Comparison of ENCODE assay signal across 15 mouse cellular contexts in genomic region chr2:150999021-150999420, GRCm38 (mm10). TPM values are rescaled to one million over a fixed set of nuclear protein-coding genes. Genes with fewer than 3 reads are reported as not detected.
DNase-seq lines count a peak whose midpoint lies in the region; ATAC-seq lines count a peak whose summit lies in the region.
"Had no signal": no experiment of that assay in that cellular context is flagged by ENCODE, and none has a peak within 500 bp of the region (broad histone marks: within the 10 kb centered on the region; RNA-seq: fewer than 3 reads in every experiment).

No protein-coding gene starts in this region.

- WGBS in heart, embryonic 10.5 days, result 53% methylated on average over 3 of the region's 3 CpGs
- 36% methylated on average over 3 of the region's 3 CpGs for WGBS in limb, embryonic 13.5 days

- no peak for DNase-seq in heart, embryonic 10.5 days (ENCODE audit: low spot score)
- DNase-seq in heart, postnatal 10 days, result no peak
- DNase-seq in testis, postnatal 10 days (ENCODE audit: low spot score), result peak; percentile 42
- DNase-seq in testis, postnatal 14 days (ENCODE audit: low spot score), result no peak
- no peak for DNase-seq in cerebellum, postnatal 4 days (ENCODE audit: low spot score in 2 of 2)
- no peak for DNase-seq in cerebellum, postnatal 14 days
- DNase-seq in adrenal gland, postnatal 14 days, result no peak
- DNase-seq: adrenal gland, postnatal 25 days; forebrain, postnatal 0 days; heart, postnatal 36 days; layer of hippocampus, postnatal 36 days; lung, postnatal 36 days; thymus, adult 18-20 months had no signal

- H3K36me3 ChIP-seq in heart, embryonic 10.5 days, result no peaks in the 10 kb centered on the region
- no peaks in the 10 kb centered on the region for H3K36me3 ChIP-seq in limb, embryonic 13.5 days

- H3K27me3 ChIP-seq in heart, embryonic 10.5 days (ENCODE audit: insufficient read depth, poor library complexity, severe bottlenecking), result no peaks in the 10 kb centered on the region
- H3K27me3 ChIP-seq in limb, embryonic 13.5 days, result no peaks in the 10 kb centered on the region

- no peaks in the 10 kb centered on the region for H3K9me3 ChIP-seq in heart, embryonic 10.5 days
- no peaks in the 10 kb centered on the region for H3K9me3 ChIP-seq in limb, embryonic 13.5 days

- H3K4me2 ChIP-seq in limb, embryonic 13.5 days (replicated peaks), result no peak overlapping the region
- H3K4me2 ChIP-seq: liver, embryonic 11.5 days had no signal

- peak; percentile 24; the same call in 1 of the 2 replicates for ATAC-seq in limb, embryonic 13.5 days (ENCODE audit: low FRiP score, low read depth)
- ATAC-seq: forebrain, postnatal 0 days had no signal

- peak overlapping the region; percentile 47 for H3K27ac ChIP-seq in heart, embryonic 10.5 days
- H3K27ac ChIP-seq in limb, embryonic 13.5 days, result no peak overlapping the region

- peaks cover 20% of the 10 kb centered on the region for H3K4me1 ChIP-seq in heart, embryonic 10.5 days
- peaks cover 17% of the 10 kb centered on the region for H3K4me1 ChIP-seq in limb, embryonic 13.5 days

- 0 out of 2 replicates have a peak overlapping the region, but pooled peaks have one; percentile 5 for H3K9ac ChIP-seq in limb, embryonic 13.5 days
- H3K9ac ChIP-seq: forebrain, postnatal 0 days had no signal

- intact Hi-C loops in heart, postnatal 10 days (cut with DNase I), result no loop called here

- H3K4me3 ChIP-seq in heart, embryonic 10.5 days, result 0 out of 2 replicates have a peak overlapping the region, but pooled peaks have one; percentile 6
- no peak overlapping the region for H3K4me3 ChIP-seq in limb, embryonic 13.5 days

RNA-seq across cellular contexts. Expression of gene Ninl, which starts 40.2 kb away (rescaled TPM):
- polyA plus RNA-seq in heart, embryonic 10.5 days (2016; fragmentation: Nextera tagmentation; extraction: Ambion mirVana), result 10.3 and 10.9 TPM in 2 replicates
- total RNA-seq in heart, postnatal 10 days (2021), result 1 to 10 TPM; 1.1 TPM
- 8.6 and 9.8 TPM in 2 replicates for polyA plus RNA-seq in limb, embryonic 13.5 days (2015; fragmentation: Nextera tagmentation; extraction: Ambion mirVana)
- 18.9 and 21.8 TPM in 2 replicates for total RNA-seq in adrenal gland, postnatal 14 days (2021)

RNA-seq across cellular contexts. Expression of gene Nanp, which starts 40.2 kb away (rescaled TPM):
- 33.2 and 39.9 TPM in 2 replicates for polyA plus RNA-seq in heart, embryonic 10.5 days (2016; fragmentation: Nextera tagmentation; extraction: Ambion mirVana)
- total RNA-seq in heart, postnatal 10 days (2021), result 1 to 10 TPM; 5.1 to 5.6 TPM
- 49.4 and 51.4 TPM in 2 replicates for polyA plus RNA-seq in limb, embryonic 13.5 days (2015; fragmentation: Nextera tagmentation; extraction: Ambion mirVana)
- 10.8 and 13.4 TPM in 2 replicates for total RNA-seq in adrenal gland, postnatal 14 days (2021)
